Mouse (Mus musculus): ENCODE measurements around the gene Mmp25. TPM values are rescaled to one million over a fixed set of nuclear protein-coding genes. Genes with fewer than 3 reads are reported as not detected.

The Mmp25 gene
- polyA plus RNA-seq, 1 experiment from 2014 or later = 0.17 TPM

DNA sequence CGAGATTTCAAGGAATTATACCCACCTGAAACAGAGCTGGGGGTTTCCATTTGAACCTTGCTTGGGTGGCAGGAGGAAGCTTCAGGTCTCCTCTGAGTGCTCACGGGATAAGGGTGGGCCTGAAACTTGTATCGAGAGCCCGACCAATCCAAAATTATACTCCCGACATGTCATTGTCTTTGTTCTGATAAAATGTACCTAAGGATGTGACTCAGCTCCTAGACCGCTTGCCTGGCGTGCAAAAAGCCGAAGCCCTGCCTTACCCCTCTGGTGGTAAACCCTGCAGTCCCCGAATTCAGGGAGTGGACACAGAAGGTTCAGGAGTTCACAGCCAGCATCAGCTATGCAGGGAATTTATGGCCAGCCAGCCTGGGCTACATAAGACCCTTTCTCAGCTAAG, 35.3 kb upstream of the Mmp25 start:
- ATAC-seq (replicated peaks; ENCODE audit: insufficient number of reproducible peaks, low FRiP score, low TSS enrichment, low read depth) = no peak
- Histone ChIP-seq H3K4me2 (ENCODE audit: low read depth, low read length) (no peak overlapping the region), H3K27me3 (ENCODE audit: control insufficient read depth, insufficient read depth, low read length) (peaks cover 53% of the 10 kb centered on the region), H3K27ac (replicated peaks; ENCODE audit: low read depth, low read length) (no peak overlapping the region), H3K9ac (replicated peaks; ENCODE audit: low read length) (no peak overlapping the region), H3K9me3 (replicated peaks; ENCODE audit: control insufficient read depth, low read length) (no peaks in the 10 kb centered on the region), H3K4me3 (ENCODE audit: low read depth, low read length) (peak overlapping the region; percentile 21), H3K4me1 (ENCODE audit: control insufficient read depth, insufficient read depth, low read length) (no peaks in the 10 kb centered on the region; the same call in 1 of the 2 replicates), H3K36me3 (replicated peaks; ENCODE audit: control insufficient read depth, insufficient read depth, low read depth, low read length) (no peaks in the 10 kb centered on the region)
- WGBS = 73% methylated on average over 9 of the region's 9 CpGs
- no peak for DNase-seq (ENCODE audit: low spot score)

GRCm38 (mm10) chr17:23679127-23679835, 34.2 kb upstream of the Mmp25 start, which contains the start of gene Cldn6:
TSS of gene Cldn6 (plus strand) at chr17:23679249.
- Histone ChIP-seq H3K4me1 (ENCODE audit: control insufficient read depth, insufficient read depth, low read length) (peaks cover 3% of the 10 kb centered on the region), H3K27ac (replicated peaks; ENCODE audit: low read depth, low read length) (peak within 1 kb of the TSS; percentile 20; the same call in 1 of the 2 replicates), H3K27me3 (ENCODE audit: control insufficient read depth, insufficient read depth, low read length) (peaks cover 53% of the 10 kb centered on the region), H3K36me3 (replicated peaks; ENCODE audit: control insufficient read depth, insufficient read depth, low read depth, low read length) (no peaks in the 10 kb centered on the region), H3K9me3 (replicated peaks; ENCODE audit: control insufficient read depth, low read length) (no peaks in the 10 kb centered on the region), H3K4me2 (ENCODE audit: low read depth, low read length) (peak within 1 kb of the TSS; percentile 32), H3K9ac (replicated peaks; ENCODE audit: low read length) (no peak within 1 kb of the TSS; the same call in 1 of the 2 replicates), H3K4me3 (ENCODE audit: low read depth, low read length) (peak within 1 kb of the TSS; percentile 21)
- WGBS = 2% methylated on average over 38 of the region's 38 CpGs
- DNase-seq (ENCODE audit: low spot score) = peak; percentile 49
- ATAC-seq (replicated peaks; ENCODE audit: insufficient number of reproducible peaks, low FRiP score, low TSS enrichment, low read depth) = no peak

DNA sequence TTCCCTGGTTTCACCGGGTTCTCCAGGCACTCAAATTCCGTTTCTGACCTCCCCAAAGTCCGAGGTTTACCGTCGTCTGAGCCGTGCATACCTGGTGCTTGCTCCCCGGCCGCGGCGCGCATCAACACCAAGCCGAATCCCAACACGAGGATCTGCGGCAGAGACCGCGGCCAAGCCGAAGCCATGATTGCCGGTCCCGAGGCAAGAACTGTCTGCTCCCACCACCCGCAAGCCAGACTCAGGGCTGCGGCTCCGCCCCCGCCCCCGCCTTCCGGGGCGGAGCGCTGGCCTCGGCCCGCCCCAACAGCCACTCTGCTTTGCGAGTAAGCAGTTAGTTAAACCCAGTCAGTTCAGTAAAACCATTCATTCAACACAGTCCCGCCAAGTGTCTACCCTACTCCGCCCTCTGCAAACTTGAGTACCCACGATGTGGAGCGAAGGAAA, 32.2 kb upstream of the Mmp25 start, which contains the start of gene Tnfrsf12a:
TSS of gene Tnfrsf12a (minus strand) at position 233 of the 444 bp plus-strand sequence.
- ATAC-seq (replicated peaks; ENCODE audit: insufficient number of reproducible peaks, low FRiP score, low TSS enrichment, low read depth) = no peak
- no peak within 1 kb of the TSS for H3K27ac ChIP-seq (replicated peaks; ENCODE audit: low read depth, low read length)

GRCm38 (mm10) chr17:23676473-23677031, 31.5 kb upstream of the Mmp25 start:
- Histone ChIP-seq H3K9ac (replicated peaks; ENCODE audit: low read length) (peak overlapping the region; percentile 33), H3K27ac (replicated peaks; ENCODE audit: low read depth, low read length) (no peak overlapping the region), H3K9me3 (replicated peaks; ENCODE audit: control insufficient read depth, low read length) (no peaks in the 10 kb centered on the region), H3K4me2 (ENCODE audit: low read depth, low read length) (peak overlapping the region; percentile 92), H3K4me1 (ENCODE audit: control insufficient read depth, insufficient read depth, low read length) (peaks cover 3% of the 10 kb centered on the region; the same call in 1 of the 2 replicates), H3K36me3 (replicated peaks; ENCODE audit: control insufficient read depth, insufficient read depth, low read depth, low read length) (no peaks in the 10 kb centered on the region), H3K27me3 (ENCODE audit: control insufficient read depth, insufficient read depth, low read length) (peaks cover 31% of the 10 kb centered on the region), H3K4me3 (ENCODE audit: low read depth, low read length) (peak overlapping the region; percentile 44)
- no peak for DNase-seq (ENCODE audit: low spot score)
- no peak for ATAC-seq (replicated peaks; ENCODE audit: insufficient number of reproducible peaks, low FRiP score, low TSS enrichment, low read depth)
- under 1% methylated on average over 35 of the region's 37 CpGs for WGBS

More for the DNA sequence above, 32.2 kb upstream of the Mmp25 start, which contains the start of gene Tnfrsf12a:
- Histone ChIP-seq H3K4me3 (ENCODE audit: low read depth, low read length) (peak within 1 kb of the TSS; percentile 44), H3K4me2 (ENCODE audit: low read depth, low read length) (peak within 1 kb of the TSS; percentile 92), H3K9ac (replicated peaks; ENCODE audit: low read length) (peak within 1 kb of the TSS; percentile 54), H3K27me3 (ENCODE audit: control insufficient read depth, insufficient read depth, low read length) (peaks cover 35% of the 10 kb centered on the region), H3K4me1 (ENCODE audit: control insufficient read depth, insufficient read depth, low read length) (peaks cover 3% of the 10 kb centered on the region; the same call in 1 of the 2 replicates), H3K9me3 (replicated peaks; ENCODE audit: control insufficient read depth, low read length) (no peaks in the 10 kb centered on the region), H3K36me3 (replicated peaks; ENCODE audit: control insufficient read depth, insufficient read depth, low read depth, low read length) (no peaks in the 10 kb centered on the region)
- DNase-seq (ENCODE audit: low spot score) = peak; percentile 91
- under 1% methylated on average over 34 of the region's 34 CpGs for WGBS

GRCm38 (mm10) chr17:23675564-23676281, 30.6 kb upstream of the Mmp25 start:
- ATAC-seq (replicated peaks; ENCODE audit: insufficient number of reproducible peaks, low FRiP score, low TSS enrichment, low read depth) (no peak), DNase-seq (ENCODE audit: low spot score) (no peak)
- peak overlapping the region; percentile 92 for H3K4me2 ChIP-seq (ENCODE audit: low read depth, low read length)
- H3K9ac ChIP-seq (replicated peaks; ENCODE audit: low read length) = no peak overlapping the region
- WGBS = 12% methylated on average over 15 of the region's 15 CpGs
- peaks cover 3% of the 10 kb centered on the region; the same call in 1 of the 2 replicates for H3K4me1 ChIP-seq (ENCODE audit: control insufficient read depth, insufficient read depth, low read length)
- no peak overlapping the region for H3K27ac ChIP-seq (replicated peaks; ENCODE audit: low read depth, low read length)
- H3K4me3 ChIP-seq (ENCODE audit: low read depth, low read length) = peak overlapping the region; percentile 44
- no peaks in the 10 kb centered on the region for H3K36me3 ChIP-seq (replicated peaks; ENCODE audit: control insufficient read depth, insufficient read depth, low read depth, low read length)
- no peaks in the 10 kb centered on the region for H3K9me3 ChIP-seq (replicated peaks; ENCODE audit: control insufficient read depth, low read length)
- H3K27me3 ChIP-seq (ENCODE audit: control insufficient read depth, insufficient read depth, low read length) = peaks cover 24% of the 10 kb centered on the region

- 50% methylated on average over 5 of the region's 5 CpGs for WGBS
Observed at GRCm38 (mm10) chr17:23675127-23675526, 30.1 kb upstream of the Mmp25 start.

GRCm38 (mm10) chr17:23674271-23674952, 29.3 kb upstream of the Mmp25 start:
- no peak overlapping the region for H3K27ac ChIP-seq (replicated peaks; ENCODE audit: low read depth, low read length)
- H3K9ac ChIP-seq (replicated peaks; ENCODE audit: low read length) = peak overlapping the region; percentile 52
- no peaks in the 10 kb centered on the region for H3K9me3 ChIP-seq (replicated peaks; ENCODE audit: control insufficient read depth, low read length)
- peak overlapping the region; percentile 74 for H3K4me2 ChIP-seq (ENCODE audit: low read depth, low read length)
- H3K27me3 ChIP-seq (ENCODE audit: control insufficient read depth, insufficient read depth, low read length) = peaks cover 11% of the 10 kb centered on the region
- DNase-seq (ENCODE audit: low spot score) (no peak), ATAC-seq (replicated peaks; ENCODE audit: insufficient number of reproducible peaks, low FRiP score, low TSS enrichment, low read depth) (no peak)
- H3K4me1 ChIP-seq (ENCODE audit: control insufficient read depth, insufficient read depth, low read length) = peaks cover 3% of the 10 kb centered on the region; the same call in 1 of the 2 replicates
- peak overlapping the region; percentile 65 for H3K4me3 ChIP-seq (ENCODE audit: low read depth, low read length)
- peaks cover 3% of the 10 kb centered on the region; the same call in 1 of the 2 replicates for H3K36me3 ChIP-seq (replicated peaks; ENCODE audit: control insufficient read depth, insufficient read depth, low read depth, low read length)
- 38% methylated on average over 9 of the region's 9 CpGs for WGBS

More at GRCm38 (mm10) chr17:23675127-23675526, 30.1 kb upstream of the Mmp25 start:
- Histone ChIP-seq H3K4me2 (ENCODE audit: low read depth, low read length) (no peak overlapping the region), H3K4me3 (ENCODE audit: low read depth, low read length) (no peak overlapping the region), H3K27me3 (ENCODE audit: control insufficient read depth, insufficient read depth, low read length) (peaks cover 18% of the 10 kb centered on the region), H3K36me3 (replicated peaks; ENCODE audit: control insufficient read depth, insufficient read depth, low read depth, low read length) (no peaks in the 10 kb centered on the region), H3K27ac (replicated peaks; ENCODE audit: low read depth, low read length) (no peak overlapping the region), H3K9ac (replicated peaks; ENCODE audit: low read length) (no peak overlapping the region), H3K4me1 (ENCODE audit: control insufficient read depth, insufficient read depth, low read length) (peaks cover 3% of the 10 kb centered on the region; the same call in 1 of the 2 replicates), H3K9me3 (replicated peaks; ENCODE audit: control insufficient read depth, low read length) (no peaks in the 10 kb centered on the region)
- ATAC-seq (replicated peaks; ENCODE audit: insufficient number of reproducible peaks, low FRiP score, low TSS enrichment, low read depth) (no peak), DNase-seq (ENCODE audit: low spot score) (no peak)

All from embryonic facial prominence, embryonic 11.5 days (tissue).